Mouse (Mus musculus): ENCODE results near the gene 2310034G01Rik. TPM values are rescaled to one million over a fixed set of nuclear protein-coding genes. Genes with fewer than 3 reads are reported as not detected.

2310034G01Rik gene
- polyA plus RNA-seq, 1 experiment from 2014 or later = 1.4 TPM

DNA sequence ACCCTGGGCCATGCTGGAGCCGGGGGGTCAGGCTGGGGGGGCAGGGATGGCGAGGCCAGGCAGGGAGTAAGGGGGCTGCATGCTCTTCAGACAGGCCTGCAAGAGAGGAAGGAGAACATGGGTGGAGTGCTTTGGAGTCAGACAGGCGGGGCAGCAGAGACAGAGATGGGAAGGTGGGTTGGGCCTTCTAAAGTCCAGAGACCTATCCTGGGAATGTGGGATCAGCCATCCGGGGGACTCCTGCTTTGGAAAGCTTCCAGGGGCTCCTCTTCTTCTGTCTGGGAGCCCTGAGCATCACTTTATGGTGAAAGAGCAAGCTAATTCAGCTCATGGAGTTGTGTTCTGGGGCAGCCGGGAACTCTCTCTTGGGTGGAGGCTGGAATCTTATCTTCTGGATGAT is 25.2 kb downstream of the 2310034G01Rik start:
- H3K27ac ChIP-seq = no peak overlapping the region
- H3K27me3 ChIP-seq (replicated peaks) = peaks cover 46% of the 10 kb centered on the region
- no peak overlapping the region for H3K4me3 ChIP-seq (replicated peaks)
- ATAC-seq (ENCODE audit: insufficient read depth, low FRiP score, low read depth) = no peak
- peaks cover 41% of the 10 kb centered on the region for H3K4me1 ChIP-seq
- H3K4me2 ChIP-seq = no peak overlapping the region
- H3K36me3 ChIP-seq = no peaks in the 10 kb centered on the region
- WGBS = 59% methylated on average over 5 of the region's 5 CpGs
- H3K9ac ChIP-seq = no peak overlapping the region
- no peaks in the 10 kb centered on the region for H3K9me3 ChIP-seq

GRCm38 (mm10) chr19:46324366-46324765 is 25.7 kb downstream of the 2310034G01Rik start:
- no peaks in the 10 kb centered on the region for H3K9me3 ChIP-seq
- H3K27ac ChIP-seq = no peak overlapping the region
- H3K9ac ChIP-seq = no peak overlapping the region
- no peak for ATAC-seq (ENCODE audit: insufficient read depth, low FRiP score, low read depth)
- WGBS = 67% methylated on average over 11 of the region's 11 CpGs
- no peak overlapping the region for H3K4me2 ChIP-seq
- H3K4me3 ChIP-seq (replicated peaks) = no peak overlapping the region
- no peaks in the 10 kb centered on the region for H3K36me3 ChIP-seq
- peaks cover 52% of the 10 kb centered on the region for H3K27me3 ChIP-seq (replicated peaks)
- H3K4me1 ChIP-seq = peaks cover 38% of the 10 kb centered on the region

- Histone ChIP-seq H3K9ac (no peak overlapping the region), H3K4me1 (peaks cover 38% of the 10 kb centered on the region), H3K9me3 (no peaks in the 10 kb centered on the region), H3K4me3 (replicated peaks) (no peak overlapping the region), H3K27ac (no peak overlapping the region), H3K4me2 (no peak overlapping the region), H3K27me3 (replicated peaks) (peaks cover 57% of the 10 kb centered on the region), H3K36me3 (no peaks in the 10 kb centered on the region)
- 58% methylated on average over 5 of the region's 5 CpGs for WGBS
- no peak for ATAC-seq (ENCODE audit: insufficient read depth, low FRiP score, low read depth)
Observed at GRCm38 (mm10) chr19:46323716-46324115, 26.4 kb downstream of the 2310034G01Rik start.

DNA sequence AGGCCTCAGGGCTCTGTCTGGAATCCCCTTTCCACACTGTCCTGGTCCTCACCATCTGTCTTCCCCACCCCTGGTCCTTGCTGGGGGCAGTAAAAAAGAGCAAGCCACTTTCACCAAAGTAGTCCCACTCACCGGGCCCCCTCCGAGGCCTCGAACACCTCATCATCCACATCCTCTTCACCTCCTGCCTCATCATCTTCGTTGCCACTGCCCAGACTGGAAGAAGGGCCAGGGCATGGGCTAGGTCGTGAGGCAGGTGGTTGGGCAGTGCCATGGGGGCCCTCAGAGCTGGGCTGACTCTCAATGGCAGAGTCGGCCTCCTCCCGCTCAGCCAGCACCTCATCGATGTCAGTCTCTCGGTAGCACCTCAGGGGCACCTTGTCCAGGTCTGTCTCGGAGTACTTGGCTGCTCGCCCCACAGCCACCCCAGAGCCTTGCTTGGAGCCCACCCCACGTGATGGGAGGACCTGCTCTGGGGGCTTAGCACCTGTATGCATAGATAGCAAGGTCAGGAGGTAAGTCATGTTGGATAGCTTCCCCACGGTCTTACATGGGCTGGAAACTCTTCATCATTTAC is 27.0 kb downstream of the 2310034G01Rik start:
- H3K36me3 ChIP-seq = no peaks in the 10 kb centered on the region
- no peak overlapping the region for H3K4me2 ChIP-seq
- H3K27ac ChIP-seq = no peak overlapping the region
- 72% methylated on average over 13 of the region's 13 CpGs for WGBS
- H3K9me3 ChIP-seq = no peaks in the 10 kb centered on the region
- ATAC-seq (ENCODE audit: insufficient read depth, low FRiP score, low read depth) = no peak
- no peak overlapping the region for H3K4me3 ChIP-seq (replicated peaks)
- H3K9ac ChIP-seq = no peak overlapping the region
- H3K4me1 ChIP-seq = peaks cover 45% of the 10 kb centered on the region
- H3K27me3 ChIP-seq (replicated peaks) = peaks cover 64% of the 10 kb centered on the region

DNA sequence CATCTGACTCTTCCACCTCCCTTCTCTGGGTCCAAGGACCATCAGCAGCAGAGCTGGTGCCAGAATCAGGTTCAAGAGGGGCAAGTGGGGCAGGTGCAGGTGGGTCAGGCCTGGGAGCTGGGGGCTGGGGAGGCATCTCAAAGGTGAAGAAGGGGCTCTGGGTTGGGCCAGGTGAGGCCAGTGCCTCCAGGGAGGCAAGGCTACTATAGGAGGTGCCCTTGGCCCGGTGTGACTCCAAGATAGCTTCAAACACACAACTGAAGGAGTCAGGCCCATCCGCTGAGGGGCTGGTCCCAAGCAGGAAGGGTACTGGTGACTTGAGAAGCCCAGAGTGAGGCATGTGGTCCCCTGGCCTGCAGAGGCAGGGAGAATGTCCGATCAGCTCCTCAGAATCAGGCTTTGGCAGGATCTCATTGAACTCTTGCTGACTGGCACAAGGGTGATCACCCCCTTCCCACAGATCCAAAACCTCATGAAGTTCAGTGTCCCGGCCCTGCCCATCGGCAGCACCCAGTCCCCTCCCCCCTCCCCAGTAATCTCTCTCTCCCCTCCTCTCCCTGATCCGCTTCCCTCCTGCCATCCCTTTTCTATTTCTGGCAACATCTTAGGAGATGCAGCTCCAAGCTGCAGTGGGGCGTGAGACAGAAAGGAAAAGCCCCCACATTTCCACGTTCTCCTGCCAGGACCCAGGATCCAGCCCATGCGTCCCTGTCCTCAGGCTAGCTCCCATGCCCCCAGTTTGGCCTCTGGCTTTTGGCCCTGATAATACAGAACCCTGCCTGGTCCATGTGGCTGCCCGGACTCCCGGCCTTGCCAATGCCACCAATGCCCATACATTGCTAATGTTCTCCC is 27.7 kb downstream of the 2310034G01Rik start:
- 59% methylated on average over 11 of the region's 11 CpGs for WGBS
- H3K27me3 ChIP-seq (replicated peaks) = peaks cover 71% of the 10 kb centered on the region
- H3K36me3 ChIP-seq = no peaks in the 10 kb centered on the region
- no peaks in the 10 kb centered on the region for H3K9me3 ChIP-seq
- H3K4me2 ChIP-seq = no peak overlapping the region
- H3K27ac ChIP-seq = no peak overlapping the region
- no peak overlapping the region for H3K9ac ChIP-seq
- peaks cover 46% of the 10 kb centered on the region for H3K4me1 ChIP-seq
- no peak for ATAC-seq (ENCODE audit: insufficient read depth, low FRiP score, low read depth)
- no peak overlapping the region for H3K4me3 ChIP-seq (replicated peaks)

DNA sequence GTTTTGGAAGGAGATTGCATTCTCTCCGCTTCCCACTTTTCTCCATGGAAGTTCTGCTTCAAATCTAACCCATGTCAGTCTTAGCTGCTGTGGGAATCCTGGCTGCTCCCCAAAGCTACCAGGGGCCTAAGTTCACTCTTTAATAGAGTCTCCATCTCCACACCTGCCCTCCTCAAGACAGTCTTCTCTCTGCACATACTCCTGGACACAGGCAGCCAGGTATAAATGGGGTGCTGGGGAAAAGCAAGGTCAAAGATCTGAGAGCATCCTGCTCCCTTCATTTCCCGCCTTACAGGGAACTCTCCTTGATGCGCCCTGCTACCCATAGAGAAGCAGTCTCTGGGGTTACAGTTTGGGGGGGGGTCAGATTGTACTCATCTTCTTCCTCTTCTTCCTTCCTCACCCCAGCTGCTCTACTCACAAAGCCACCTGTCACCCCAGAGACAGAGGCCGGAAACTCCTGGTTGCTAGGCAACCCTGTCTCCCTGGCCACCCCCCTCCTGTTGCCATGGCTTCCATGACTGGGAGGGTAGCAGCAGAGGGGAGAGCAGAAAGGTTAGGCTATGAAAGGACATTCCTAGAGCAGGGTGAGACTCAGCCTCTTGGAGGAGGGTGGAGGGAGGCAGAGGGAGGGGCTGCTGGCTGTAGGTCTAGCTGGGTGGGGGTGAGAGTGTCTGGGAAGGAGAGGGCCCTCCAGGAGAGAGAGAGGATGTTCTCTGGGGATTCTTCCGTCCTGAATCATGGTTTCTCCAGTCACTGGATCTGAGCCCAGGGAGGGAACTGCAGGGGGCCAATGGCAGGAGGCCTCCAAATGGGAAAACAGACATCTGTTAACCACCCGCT is 28.8 kb downstream of the 2310034G01Rik start:
- H3K36me3 ChIP-seq = no peaks in the 10 kb centered on the region
- H3K9me3 ChIP-seq = no peaks in the 10 kb centered on the region
- H3K4me2 ChIP-seq = no peak overlapping the region
- ATAC-seq (ENCODE audit: insufficient read depth, low FRiP score, low read depth) = peak; percentile 32; the same call in 1 of the 2 replicates
- no peak overlapping the region for H3K4me3 ChIP-seq (replicated peaks)
- H3K9ac ChIP-seq = no peak overlapping the region
- WGBS = 33% methylated on average over 6 of the region's 6 CpGs
- H3K27me3 ChIP-seq (replicated peaks) = peaks cover 75% of the 10 kb centered on the region
- H3K4me1 ChIP-seq = peaks cover 42% of the 10 kb centered on the region
- H3K27ac ChIP-seq = peak overlapping the region; percentile 32; the same call in 1 of the 2 replicates

DNA sequence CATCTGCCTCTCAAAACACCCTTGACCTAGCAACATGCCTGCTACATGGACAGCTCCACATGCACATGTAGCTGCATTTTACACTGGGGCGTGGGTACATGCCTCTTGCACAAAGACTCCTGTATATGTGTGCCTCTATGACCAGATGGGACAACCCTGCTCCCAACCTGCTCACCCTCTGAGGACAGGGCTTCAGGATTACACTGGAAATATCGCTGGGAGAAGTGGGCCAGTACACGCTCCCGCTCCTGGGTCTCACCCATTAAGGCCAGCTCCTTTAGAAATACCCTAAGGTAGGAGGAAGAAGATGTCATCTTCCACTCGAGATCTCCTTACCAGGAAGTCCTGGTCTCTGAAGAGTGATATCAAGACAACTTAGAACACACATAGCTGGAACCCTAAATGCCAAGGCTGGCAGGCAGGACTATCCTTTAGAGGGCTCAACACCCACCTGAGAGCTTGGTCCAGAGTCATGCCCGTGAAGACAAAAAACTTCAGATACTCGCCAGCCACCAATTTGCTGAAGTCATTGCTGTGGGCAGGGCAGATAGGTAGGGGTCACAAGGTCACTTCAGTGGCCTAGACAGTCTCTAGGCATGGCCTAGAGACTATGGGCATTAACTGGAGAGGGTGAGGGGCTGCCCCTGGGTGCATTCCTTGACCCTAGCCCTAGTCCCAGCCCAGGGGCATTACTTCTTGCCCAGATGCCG is 29.9 kb downstream of the 2310034G01Rik start:
- Histone ChIP-seq H3K9ac (no peak overlapping the region), H3K4me1 (peaks cover 51% of the 10 kb centered on the region), H3K27ac (no peak overlapping the region), H3K36me3 (no peaks in the 10 kb centered on the region), H3K4me2 (no peak overlapping the region), H3K9me3 (no peaks in the 10 kb centered on the region), H3K4me3 (replicated peaks) (no peak overlapping the region), H3K27me3 (replicated peaks) (peaks cover 68% of the 10 kb centered on the region)
- WGBS = 78% methylated on average over 8 of the region's 8 CpGs
- no peak for ATAC-seq (ENCODE audit: insufficient read depth, low FRiP score, low read depth)

GRCm38 (mm10) chr19:46318586-46319378 is 31.3 kb downstream of the 2310034G01Rik start:
- peak; percentile 21; the same call in 1 of the 2 replicates for ATAC-seq (ENCODE audit: insufficient read depth, low FRiP score, low read depth)
- peaks cover 54% of the 10 kb centered on the region for H3K27me3 ChIP-seq (replicated peaks)
- H3K4me1 ChIP-seq = peaks cover 61% of the 10 kb centered on the region
- H3K4me3 ChIP-seq (replicated peaks) = peak overlapping the region; percentile 57
- H3K27ac ChIP-seq = peak overlapping the region; percentile 83
- peak overlapping the region; percentile 74 for H3K4me2 ChIP-seq
- WGBS = 12% methylated on average over 16 of the region's 16 CpGs
- H3K36me3 ChIP-seq = no peaks in the 10 kb centered on the region
- H3K9ac ChIP-seq = no peak overlapping the region
- H3K9me3 ChIP-seq = no peaks in the 10 kb centered on the region

GRCm38 (mm10) chr19:46318031-46318471 is 32.1 kb downstream of the 2310034G01Rik start:
- peak overlapping the region; percentile 83 for H3K27ac ChIP-seq
- no peaks in the 10 kb centered on the region for H3K36me3 ChIP-seq
- peaks cover 61% of the 10 kb centered on the region for H3K4me1 ChIP-seq
- H3K4me2 ChIP-seq = peak overlapping the region; percentile 74
- no peaks in the 10 kb centered on the region for H3K9me3 ChIP-seq
- 2% methylated on average over 41 of the region's 42 CpGs for WGBS
- H3K27me3 ChIP-seq (replicated peaks) = peaks cover 48% of the 10 kb centered on the region
- H3K4me3 ChIP-seq (replicated peaks) = peak overlapping the region; percentile 57
- H3K9ac ChIP-seq = peak overlapping the region; percentile 49; the same call in 1 of the 2 replicates
- 0 out of 2 replicates have a peak, but pooled peaks have one; percentile 5 for ATAC-seq (ENCODE audit: insufficient read depth, low FRiP score, low read depth)

GRCm38 (mm10) chr19:46317546-46317885 is 32.6 kb downstream of the 2310034G01Rik start:
- peak overlapping the region; percentile 49 for H3K9ac ChIP-seq
- no peaks in the 10 kb centered on the region for H3K9me3 ChIP-seq
- H3K27me3 ChIP-seq (replicated peaks) = peaks cover 46% of the 10 kb centered on the region
- WGBS = 1% methylated on average over 40 of the region's 48 CpGs
- peak overlapping the region; percentile 57 for H3K4me3 ChIP-seq (replicated peaks)
- H3K4me2 ChIP-seq = peak overlapping the region; percentile 74
- ATAC-seq (ENCODE audit: insufficient read depth, low FRiP score, low read depth) = no peak
- H3K36me3 ChIP-seq = peaks cover 4% of the 10 kb centered on the region; the same call in 1 of the 2 replicates
- peaks cover 61% of the 10 kb centered on the region for H3K4me1 ChIP-seq
- H3K27ac ChIP-seq = peak overlapping the region; percentile 83

Measured in stomach, embryonic 15.5 days (tissue).